Mouse (Mus musculus) embryonic facial prominence, embryonic 15.5 days (tissue): ENCODE measurements at regions not wholly inside any gene's neighbourhood (a gene's known extent, or its start where the extent isn't known, plus 50 kb on each side); places are given as distances from the start of the nearest gene placed in this dataset.

Source experiments
- ATAC-seq: fragments of 200-750 bp; cut with Nextera tagmentation; 2 replicates; pipeline ENCODE4 v1.8.0; 2017; ENCODE audit warnings: low read depth, moderate TSS enrichment; ENCODE audit not compliant: insufficient number of reproducible peaks, low FRiP score, low TSS enrichment
- H3K27ac ChIP-seq: fragments of 300-500 bp; sonication (generic); replicated peaks from 2 replicates; pipeline ENCODE4 v1.5.1; 2015; ENCODE audit warnings: mild to moderate bottlenecking, inconsistent platforms
- H3K27me3 ChIP-seq: fragments of 300-500 bp; sonication (generic); 2 replicates; pipeline ENCODE4 v1.6.1; 2015; ENCODE audit warnings: inconsistent platforms
- H3K36me3 ChIP-seq: fragments of 300-500 bp; sonication (generic); 2 replicates; pipeline ENCODE4 v1.6.1; 2015; ENCODE audit warnings: mild to moderate bottlenecking, inconsistent platforms
- H3K4me1 ChIP-seq: fragments of 300-500 bp; sonication (generic); 2 replicates; pipeline ENCODE4 v1.6.1; 2015; ENCODE audit warnings: inconsistent platforms
- H3K4me2 ChIP-seq: fragments of 300-500 bp; sonication (generic); replicated peaks from 2 replicates; pipeline ENCODE4 v1.6.1; 2015; ENCODE audit warnings: mild to moderate bottlenecking, inconsistent platforms
- H3K4me3 ChIP-seq: fragments of 300-500 bp; sonication (generic); replicated peaks from 2 replicates; pipeline ENCODE4 v1.5.1; 2015; ENCODE audit warnings: mild to moderate bottlenecking, inconsistent platforms
- H3K9ac ChIP-seq: fragments of 300-500 bp; sonication (generic); 2 replicates; pipeline ENCODE4 v1.6.1; 2015; ENCODE audit warnings: inconsistent platforms
- H3K9me3 ChIP-seq: fragments of 300-500 bp; sonication (generic); replicated peaks from 2 replicates; pipeline ENCODE4 v1.6.1; 2016; ENCODE audit warnings: inconsistent platforms
- WGBS: fragments of 180-500 bp; shearing (Covaris S2); methylation state at CpG from one replicate; pipeline ENCODE4 v1.1.7; 2015; 5-methylcytosine and 5-hydroxymethylcytosine counted together

GRCm38 (mm10) chr2:57614587-57614991 lies 377.2 kb downstream of the Gpd2 start:
- H3K9me3 ChIP-seq, result no peaks in the 10 kb centered on the region
- H3K27ac ChIP-seq, result no peak overlapping the region
- H3K4me1 ChIP-seq, result no peaks in the 10 kb centered on the region
- no peaks in the 10 kb centered on the region; the same call in 1 of the 2 replicates for H3K27me3 ChIP-seq
- H3K4me3 ChIP-seq, result no peak overlapping the region; the same call in 1 of the 2 replicates
- ATAC-seq, result no peak
- WGBS, result 61% methylated on average over 12 of the region's 12 CpGs
- peak overlapping the region; percentile 25; the same call in 1 of the 2 replicates for H3K4me2 ChIP-seq
- H3K9ac ChIP-seq, result no peak overlapping the region
- H3K36me3 ChIP-seq, result no peaks in the 10 kb centered on the region

- no peaks in the 10 kb centered on the region for H3K4me1 ChIP-seq
- H3K36me3 ChIP-seq, result no peaks in the 10 kb centered on the region
- WGBS, result 4% methylated on average over 19 of the region's 19 CpGs
- H3K9ac ChIP-seq, result no peak overlapping the region
- H3K4me2 ChIP-seq, result peak overlapping the region; percentile 52
- H3K4me3 ChIP-seq, result peak overlapping the region; percentile 29
- H3K27ac ChIP-seq, result no peak overlapping the region
- H3K27me3 ChIP-seq, result no peaks in the 10 kb centered on the region; the same call in 1 of the 2 replicates
- H3K9me3 ChIP-seq, result no peaks in the 10 kb centered on the region
- ATAC-seq, result no peak
These were observed 379.2 kb downstream of the Gpd2 start for GRCm38 (mm10) chr2:57616525-57617225.

GRCm38 (mm10) chr2:57617258-57617657 lies 379.8 kb downstream of the Gpd2 start:
- Histone ChIP-seq H3K36me3 (no peaks in the 10 kb centered on the region), H3K4me3 (peak overlapping the region; percentile 29; the same call in 1 of the 2 replicates), H3K4me1 (no peaks in the 10 kb centered on the region), H3K4me2 (peak overlapping the region; percentile 52), H3K27ac (no peak overlapping the region), H3K27me3 (no peaks in the 10 kb centered on the region; the same call in 1 of the 2 replicates), H3K9ac (no peak overlapping the region), H3K9me3 (no peaks in the 10 kb centered on the region)
- ATAC-seq, result no peak
- 72% methylated on average over 2 of the region's 2 CpGs for WGBS

GRCm38 (mm10) chr2:57644117-57644516 lies 353.6 kb upstream of the Galnt5 start:
- no peaks in the 10 kb centered on the region for H3K9me3 ChIP-seq
- WGBS, result 54% methylated on average over 2 of the region's 2 CpGs
- no peak for ATAC-seq
- no peak overlapping the region for H3K9ac ChIP-seq
- H3K4me1 ChIP-seq, result no peaks in the 10 kb centered on the region
- no peaks in the 10 kb centered on the region for H3K27me3 ChIP-seq
- H3K4me2 ChIP-seq, result no peak overlapping the region
- H3K27ac ChIP-seq, result no peak overlapping the region
- H3K4me3 ChIP-seq, result no peak overlapping the region
- H3K36me3 ChIP-seq, result no peaks in the 10 kb centered on the region

- no peak for ATAC-seq
- Histone ChIP-seq H3K9ac (no peak overlapping the region), H3K9me3 (no peaks in the 10 kb centered on the region), H3K4me1 (no peaks in the 10 kb centered on the region), H3K4me2 (no peak overlapping the region), H3K36me3 (no peaks in the 10 kb centered on the region), H3K27me3 (no peaks in the 10 kb centered on the region), H3K4me3 (no peak overlapping the region), H3K27ac (no peak overlapping the region)
- WGBS, result 58% methylated on average over 2 of the region's 2 CpGs
These were observed 353.1 kb upstream of the Galnt5 start for GRCm38 (mm10) chr2:57644541-57644940.

- H3K27ac ChIP-seq, result no peak overlapping the region
- 81% methylated on average over 4 of the region's 4 CpGs for WGBS
- no peak overlapping the region for H3K9ac ChIP-seq
- no peaks in the 10 kb centered on the region for H3K4me1 ChIP-seq
- H3K4me3 ChIP-seq, result no peak overlapping the region
- H3K4me2 ChIP-seq, result no peak overlapping the region
- ATAC-seq, result no peak
- no peaks in the 10 kb centered on the region for H3K9me3 ChIP-seq
- H3K36me3 ChIP-seq, result no peaks in the 10 kb centered on the region
- no peaks in the 10 kb centered on the region for H3K27me3 ChIP-seq
These were observed 348.7 kb upstream of the Galnt5 start for GRCm38 (mm10) chr2:57649002-57649401.

GRCm38 (mm10) chr2:57657409-57657808 lies 340.3 kb upstream of the Galnt5 start:
- no peak for ATAC-seq
- H3K27me3 ChIP-seq, result no peaks in the 10 kb centered on the region
- no peaks in the 10 kb centered on the region for H3K9me3 ChIP-seq
- no peak overlapping the region for H3K4me3 ChIP-seq
- no peaks in the 10 kb centered on the region for H3K4me1 ChIP-seq
- H3K9ac ChIP-seq, result no peak overlapping the region
- H3K27ac ChIP-seq, result no peak overlapping the region
- H3K4me2 ChIP-seq, result no peak overlapping the region
- 74% methylated on average over 4 of the region's 4 CpGs for WGBS
- H3K36me3 ChIP-seq, result no peaks in the 10 kb centered on the region

GRCm38 (mm10) chr2:57661838-57662237 lies 335.8 kb upstream of the Galnt5 start:
- Histone ChIP-seq H3K27me3 (no peaks in the 10 kb centered on the region), H3K9me3 (no peaks in the 10 kb centered on the region), H3K4me3 (no peak overlapping the region), H3K4me2 (no peak overlapping the region), H3K9ac (no peak overlapping the region), H3K36me3 (no peaks in the 10 kb centered on the region), H3K27ac (no peak overlapping the region), H3K4me1 (no peaks in the 10 kb centered on the region)
- 89% methylated on average over 1 of the region's 1 CpGs for WGBS
- no peak for ATAC-seq

- 48% methylated on average over 3 of the region's 3 CpGs for WGBS
- Histone ChIP-seq H3K36me3 (no peaks in the 10 kb centered on the region), H3K9ac (no peak overlapping the region)
These were observed 325.6 kb upstream of the Galnt5 start for GRCm38 (mm10) chr2:57672007-57672643.

GRCm38 (mm10) chr2:57689877-57690276 lies 307.8 kb upstream of the Galnt5 start:
- ATAC-seq, result no peak
- Histone ChIP-seq H3K4me1 (no peaks in the 10 kb centered on the region), H3K36me3 (no peaks in the 10 kb centered on the region), H3K27ac (no peak overlapping the region), H3K4me3 (no peak overlapping the region), H3K4me2 (no peak overlapping the region), H3K9ac (no peak overlapping the region), H3K9me3 (no peaks in the 10 kb centered on the region), H3K27me3 (no peaks in the 10 kb centered on the region)
- WGBS, result 67% methylated on average over 3 of the region's 3 CpGs

More at GRCm38 (mm10) chr2:57672007-57672643, 325.6 kb upstream of the Galnt5 start:
- Histone ChIP-seq H3K4me3 (no peak overlapping the region), H3K4me1 (no peaks in the 10 kb centered on the region), H3K4me2 (no peak overlapping the region), H3K9me3 (no peaks in the 10 kb centered on the region), H3K27ac (no peak overlapping the region), H3K27me3 (no peaks in the 10 kb centered on the region)
- ATAC-seq, result no peak

GRCm38 (mm10) chr2:57696992-57697772 lies 300.5 kb upstream of the Galnt5 start:
- Histone ChIP-seq H3K9me3 (no peaks in the 10 kb centered on the region), H3K27me3 (no peaks in the 10 kb centered on the region), H3K4me1 (no peaks in the 10 kb centered on the region), H3K27ac (no peak overlapping the region), H3K4me2 (no peak overlapping the region), H3K4me3 (no peak overlapping the region), H3K36me3 (no peaks in the 10 kb centered on the region), H3K9ac (no peak overlapping the region)
- no peak for ATAC-seq
- WGBS, result 44% methylated on average over 11 of the region's 11 CpGs
